Mouse (Mus musculus) urinary bladder, adult 2 months (tissue): ENCODE results near the gene Aatk. TPM values are rescaled to one million over a fixed set of nuclear protein-coding genes. Genes with fewer than 3 reads are reported as not detected.

Source experiments
- DNase-seq: peaks from one replicate; pipeline ENCODE4 v3.0.0; 2022; ENCODE audit warnings: low spot score
- polyA plus RNA-seq: library from polyadenylated mRNA; depleted of rRNA; stranded (reverse); fragments of >200 nt; gene quantifications from 2 replicates; pipeline ENCODE4 v1.2.3, GENCODE M21; 2012

Gene Aatk
- polyA plus RNA-seq, 1 experiment = 15.2 TPM

DNA sequence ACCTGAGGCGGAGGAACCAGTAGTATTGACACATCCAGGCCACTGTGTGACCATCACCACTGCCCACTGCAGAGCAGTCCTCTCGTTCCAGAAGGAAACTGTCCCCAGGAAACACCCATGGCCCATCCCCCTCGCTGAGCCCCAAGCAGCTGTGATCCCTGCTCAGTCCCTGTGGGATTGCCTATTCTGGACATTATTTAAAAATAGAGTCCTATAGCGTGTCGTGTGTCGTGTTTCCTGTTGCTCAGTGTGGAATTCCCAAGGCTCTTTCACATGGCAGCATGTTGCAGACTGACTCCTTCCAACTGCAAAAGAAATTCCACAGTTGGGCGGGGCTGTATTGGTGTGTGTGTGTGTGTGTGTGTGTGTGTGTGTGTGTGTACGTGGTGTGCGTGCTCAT lies 5.3 kb upstream of the Aatk start:
- DNase-seq = no peak

DNA sequence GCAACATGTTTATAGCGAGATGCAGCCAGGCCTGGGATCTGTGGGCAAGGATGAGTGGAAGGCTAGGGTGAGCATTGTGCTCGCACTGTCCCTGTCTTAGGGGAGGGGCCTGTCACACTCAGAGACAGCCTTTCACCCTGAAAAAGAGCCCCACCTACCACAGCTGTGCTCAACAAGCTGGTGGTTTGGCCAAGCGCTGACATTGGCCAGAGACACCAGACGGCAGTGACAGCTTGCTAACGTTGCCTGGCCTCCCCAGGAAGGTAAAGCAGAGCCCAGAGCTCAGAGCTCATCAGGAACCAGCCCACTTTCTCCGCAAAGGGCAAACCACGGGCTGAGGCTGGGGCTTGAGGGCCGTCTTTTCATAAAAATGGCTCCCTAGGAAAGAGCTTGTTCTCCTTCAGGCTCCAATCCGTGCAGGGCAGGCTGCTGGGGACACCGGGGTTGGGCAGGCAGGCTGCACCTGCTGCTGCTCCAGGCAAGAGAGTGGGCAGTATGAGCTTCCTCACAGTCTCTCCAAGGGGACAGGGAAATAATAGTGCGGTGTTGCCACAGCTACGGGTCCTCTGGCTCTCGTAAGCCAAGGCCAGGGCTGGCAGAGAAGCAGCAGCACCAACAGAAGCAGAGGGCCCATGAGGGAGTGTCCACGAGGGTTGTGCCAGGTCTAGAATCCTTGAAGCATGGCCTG lies 4.3 kb upstream of the Aatk start:
- no peak for DNase-seq

GRCm38 (mm10) chr11:120049067-120049466 lies 2.1 kb upstream of the Aatk start:
- DNase-seq = no peak

DNA sequence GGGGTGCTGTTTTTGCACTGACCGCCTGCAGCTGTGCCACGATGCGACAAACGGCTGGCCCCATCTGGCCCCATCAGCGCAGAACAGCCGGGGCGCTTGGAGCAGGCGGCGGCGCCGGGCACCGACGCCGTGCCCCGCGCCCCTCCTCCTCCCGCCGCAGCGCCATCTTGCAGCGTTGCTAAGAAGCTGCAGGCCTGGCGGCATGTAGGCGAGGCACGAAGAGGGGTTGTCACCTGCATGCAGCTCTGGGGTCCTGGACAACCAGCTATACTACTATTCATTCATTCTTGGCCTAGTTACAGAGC lies 1.2 kb upstream of the Aatk start:
- no peak for DNase-seq

- no peak for DNase-seq
These were observed 724 bp upstream of the Aatk start for GRCm38 (mm10) chr11:120047531-120048251.

DNA sequence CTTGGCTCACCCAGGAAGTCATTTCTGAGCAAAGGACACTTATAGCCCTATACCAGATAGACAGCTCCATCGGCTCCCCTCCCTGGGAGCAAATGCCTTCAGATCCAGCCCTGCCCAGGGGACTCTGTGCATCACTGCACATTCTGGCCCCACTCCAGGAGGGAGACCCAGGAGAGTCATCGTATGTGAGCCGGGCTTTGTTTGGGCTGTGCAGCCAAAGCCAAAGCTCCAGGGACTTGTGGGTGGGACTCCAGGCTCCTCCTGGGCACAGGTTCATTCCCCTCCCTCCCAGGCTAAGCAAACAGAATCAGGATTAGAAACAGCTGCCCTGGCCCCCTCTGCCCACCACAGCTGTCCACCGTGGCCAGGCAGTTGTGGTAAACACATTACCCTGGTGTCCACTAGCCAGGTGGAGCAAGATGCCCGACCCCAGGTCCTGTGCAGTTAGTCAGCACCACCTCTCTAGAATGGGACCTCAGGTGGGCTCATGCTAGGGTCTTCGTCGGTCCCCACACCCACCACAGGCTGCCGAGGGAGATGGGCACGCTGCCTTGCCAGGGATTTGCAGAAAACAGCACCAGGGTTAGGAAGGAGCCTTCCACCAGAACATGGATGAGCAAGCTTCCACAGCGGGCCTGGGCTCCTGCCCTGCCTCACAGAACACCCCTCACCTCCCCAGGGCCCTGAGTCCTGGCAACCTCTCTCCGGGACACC lies 971 bp downstream of the Aatk start:
- DNase-seq = no peak

- DNase-seq = no peak
These were observed 1.6 kb downstream of the Aatk start for GRCm38 (mm10) chr11:120045341-120045740.

- DNase-seq = no peak
These were observed 4.7 kb downstream of the Aatk start for GRCm38 (mm10) chr11:120042141-120042838.

GRCm38 (mm10) chr11:120041191-120042123 lies 5.5 kb downstream of the Aatk start:
- no peak for DNase-seq

DNA sequence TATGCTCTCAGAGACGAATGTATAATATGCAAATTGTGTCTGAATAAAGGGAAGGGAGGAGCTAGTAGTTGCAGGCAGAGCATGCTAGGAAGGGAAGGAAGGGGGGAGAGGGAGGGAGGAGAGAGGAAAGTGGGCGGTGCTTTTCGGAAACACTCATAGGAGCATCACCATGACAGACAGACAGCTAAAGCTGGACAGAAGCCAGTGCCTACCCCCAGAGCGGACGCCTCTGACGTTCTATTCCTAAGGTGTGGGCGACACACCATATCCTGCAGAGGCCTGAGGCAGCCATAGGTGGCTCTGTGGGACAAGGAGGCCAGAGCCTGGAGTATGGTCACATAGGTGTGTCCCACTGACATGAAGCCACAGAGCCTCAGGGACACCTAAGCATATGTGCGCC lies 6.5 kb downstream of the Aatk start:
- DNase-seq = no peak

GRCm38 (mm10) chr11:120039581-120039980 lies 7.4 kb downstream of the Aatk start:
- no peak for DNase-seq

GRCm38 (mm10) chr11:120034762-120035161 lies 12.2 kb downstream of the Aatk start:
- no peak for DNase-seq

GRCm38 (mm10) chr11:120034306-120034705 lies 12.7 kb downstream of the Aatk start:
- DNase-seq = no peak

DNA sequence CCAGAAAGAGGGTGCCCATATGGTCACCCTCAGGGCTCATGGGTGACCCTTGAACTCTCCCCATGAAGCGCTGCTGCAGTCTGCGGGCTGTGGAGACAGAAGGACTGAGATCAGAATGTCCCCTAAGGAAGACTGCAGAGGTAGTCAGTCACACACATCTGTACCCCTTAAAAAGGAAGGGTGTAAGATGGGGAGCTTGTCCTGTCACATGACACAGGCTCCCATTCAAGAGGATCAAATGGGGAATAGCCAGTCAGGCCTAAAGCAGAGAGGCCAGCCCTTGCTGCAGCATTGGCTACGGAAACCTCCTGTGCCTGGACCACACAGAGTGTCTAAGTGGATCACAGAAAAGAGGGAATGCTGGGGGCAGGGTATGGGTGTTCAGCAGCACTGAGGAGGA lies 13.5 kb downstream of the Aatk start:
- no peak for DNase-seq

GRCm38 (mm10) chr11:120032052-120032451 lies 14.9 kb downstream of the Aatk start:
- no peak for DNase-seq

DNA sequence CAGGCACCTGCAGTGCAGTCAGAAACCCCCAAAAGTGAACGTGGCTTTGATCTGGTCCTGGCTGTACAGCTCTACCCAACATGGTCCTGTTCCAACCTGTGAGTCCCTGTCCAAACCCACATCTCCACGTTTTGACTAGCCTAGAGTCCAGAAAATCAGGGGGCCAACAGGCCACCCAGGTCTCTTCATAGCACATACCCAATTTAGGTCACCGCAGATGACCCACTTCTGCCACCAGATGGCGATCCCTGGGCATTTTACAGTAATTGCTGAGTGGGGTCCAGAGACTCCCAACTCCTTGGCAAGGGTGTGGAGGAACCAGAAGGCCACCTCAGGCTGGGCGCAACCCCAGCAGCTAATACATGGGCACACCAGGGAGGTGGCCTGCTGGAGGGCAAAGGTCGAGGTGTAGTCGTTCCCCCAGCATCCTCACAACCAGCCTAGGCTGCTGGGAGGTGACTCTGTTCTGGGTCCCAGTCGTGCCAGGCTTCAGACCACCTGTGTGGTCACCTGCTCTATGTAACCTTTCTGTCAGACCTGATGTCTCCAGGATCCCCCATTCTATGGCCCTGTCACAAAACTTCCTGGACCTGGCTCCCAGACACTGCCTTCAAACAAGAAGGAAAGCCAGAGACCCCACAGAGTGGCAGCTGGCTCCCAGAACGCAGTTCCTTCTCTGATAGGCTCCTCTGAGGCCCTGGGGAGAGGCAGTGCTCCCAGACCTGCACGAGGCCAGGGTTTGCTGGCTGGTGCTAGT lies 16.6 kb downstream of the Aatk start:
- DNase-seq = no peak

GRCm38 (mm10) chr11:120029431-120030144 lies 17.4 kb downstream of the Aatk start:
- DNase-seq = no peak

DNA sequence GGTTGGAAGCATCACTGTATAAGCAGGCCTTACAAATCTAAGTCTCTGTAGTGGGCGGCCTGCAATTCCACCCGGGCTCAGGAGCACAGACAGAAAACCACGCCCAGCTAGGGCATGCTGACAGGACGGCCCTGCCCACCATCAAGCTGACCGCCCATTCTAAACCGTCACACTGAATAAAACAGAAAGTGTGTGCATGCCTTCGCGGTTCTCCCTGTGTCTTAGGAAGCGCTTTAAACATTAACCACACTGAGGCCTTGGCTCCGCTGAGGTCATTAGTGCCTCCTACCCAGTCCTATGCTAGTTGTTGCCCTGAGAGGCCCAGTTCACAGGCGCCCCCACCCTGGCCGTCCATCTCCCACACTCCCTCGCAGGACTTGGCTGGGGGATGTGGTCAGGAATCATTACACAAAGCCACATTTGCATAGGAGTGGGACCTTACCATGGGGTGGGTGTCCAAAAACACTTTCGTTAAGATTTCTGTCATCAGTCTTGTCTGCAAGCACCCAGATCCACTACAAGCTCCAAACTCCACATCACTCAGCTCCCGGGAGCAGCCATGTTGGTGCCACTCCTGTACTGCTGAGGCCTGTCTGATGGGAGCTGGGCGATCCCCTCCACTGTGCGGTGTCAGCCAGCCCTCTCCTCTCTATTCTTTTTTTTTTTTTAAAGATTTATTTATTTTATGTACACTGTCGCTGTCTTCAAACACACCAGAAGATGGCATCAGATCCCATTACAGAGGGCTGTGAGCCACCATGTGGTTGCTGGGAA lies 18.5 kb downstream of the Aatk start:
- DNase-seq = no peak

DNA sequence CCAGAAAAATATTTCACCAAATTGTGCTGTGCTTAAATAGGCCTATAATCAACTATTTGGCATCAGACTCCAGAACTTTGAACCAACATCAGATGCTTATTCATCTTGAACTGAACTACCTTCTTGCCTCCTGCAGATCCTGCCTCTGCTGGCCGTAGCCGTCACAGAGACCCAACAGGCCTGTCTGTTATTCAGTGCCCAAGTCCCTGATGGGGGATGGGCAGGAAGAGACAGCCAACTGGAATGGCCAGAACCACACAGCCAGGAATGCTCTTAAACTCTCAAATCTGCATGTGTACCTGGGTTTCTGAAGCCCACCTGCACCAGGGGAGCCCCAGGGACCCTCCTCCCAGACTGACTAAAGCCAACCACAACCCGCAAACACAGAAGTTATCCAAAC lies 20.0 kb downstream of the Aatk start:
- DNase-seq = no peak
